Mouse (Mus musculus) liver, adult 2 months (tissue): ENCODE results near the gene Gins2.

Source experiments
- CTCF ChIP-seq: fragments of 200-500 bp; IDR thresholded peaks from 2 replicates; pipeline ENCODE4 v1.5.1; 2011; ENCODE audit warnings: low read depth, low read length, control low read depth
- POLR2A ChIP-seq: fragments of 200-500 bp; IDR thresholded peaks from 2 replicates; pipeline ENCODE4 v1.6.1; 2011; ENCODE audit warnings: low read length, control low read depth; ENCODE audit not compliant: insufficient read depth; ENCODE audit errors: extremely low read depth

GRCm38 (mm10) chr8:120550937-120551676 lies 38.0 kb downstream of the Gins2 start:
- no peak for TF ChIP-seq CTCF
- TF ChIP-seq POLR2A = no peak
